10 mouse cellular contexts compared by ENCODE assay signal in the genomic region with DNA sequence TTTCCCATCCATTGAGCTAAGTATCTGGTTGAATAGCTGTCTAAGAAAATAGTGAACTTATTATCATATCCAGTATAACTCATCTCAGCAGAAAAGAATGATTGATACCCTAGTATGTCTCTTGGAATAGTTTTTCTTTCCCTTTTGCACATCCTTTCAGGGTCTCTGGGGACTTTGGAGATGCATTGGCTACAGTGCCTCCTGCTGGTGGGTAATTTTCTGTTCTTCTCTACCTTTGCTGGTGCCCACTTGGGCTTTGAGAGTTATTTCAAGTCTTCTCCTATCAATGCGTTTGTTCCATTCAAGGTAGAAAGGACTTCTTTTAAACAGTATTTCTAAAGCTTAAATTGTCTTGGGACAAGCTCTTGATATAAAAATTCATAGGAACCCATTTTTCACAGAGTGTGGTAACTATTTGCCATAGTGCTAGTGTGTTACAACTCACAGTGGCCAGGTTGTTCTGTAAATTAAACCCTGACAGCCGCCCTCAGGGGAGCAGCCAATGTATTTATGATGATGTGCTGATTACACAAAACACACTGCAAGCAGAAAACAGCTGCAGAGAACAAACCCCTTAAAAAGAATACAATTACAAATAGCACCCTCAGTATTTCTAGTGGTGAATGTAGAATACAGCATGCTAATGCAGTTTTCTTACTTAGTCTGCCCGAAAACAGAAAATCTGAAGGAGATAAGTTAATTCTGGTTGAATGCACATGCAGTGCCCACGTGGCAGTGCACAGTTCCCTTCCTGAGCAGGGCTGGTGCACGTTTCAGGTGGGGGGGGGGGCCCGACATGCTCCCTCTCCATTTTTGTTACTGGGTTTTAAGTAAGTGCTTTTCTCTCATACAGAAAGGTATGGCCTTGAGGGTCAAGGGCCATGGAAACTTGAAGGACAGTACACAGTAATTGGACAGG.
A peak's percentile ranks its signal among the peaks of the same experiment; 100 is the strongest.
DNase-seq lines count a peak whose midpoint lies in the region; ATAC-seq and TF ChIP-seq lines count a peak whose summit lies in the region.
"Had no signal": no experiment of that assay in that cellular context is flagged by ENCODE, and none has a peak within 500 bp of the region (broad histone marks: within the 10 kb centered on the region; RNA-seq: fewer than 3 reads in every experiment).

No protein-coding gene starts in this region.

- TF ChIP-seq CTCF in midbrain, postnatal 0 days (IDR thresholded peaks at IDR 0.05): peak; percentile 50

- no peaks in the 10 kb centered on the region for H3K36me3 ChIP-seq in hindbrain, embryonic 11.5 days (ENCODE audit: control insufficient read depth, insufficient read depth, low read length)
- no peaks in the 10 kb centered on the region for H3K36me3 ChIP-seq in hindbrain, embryonic 16.5 days (ENCODE audit: control insufficient read depth, insufficient read depth, low read length)
- no peaks in the 10 kb centered on the region for H3K36me3 ChIP-seq in midbrain, postnatal 0 days (ENCODE audit: insufficient read depth, low read length)
- no peaks in the 10 kb centered on the region for H3K36me3 ChIP-seq in midbrain, embryonic 14.5 days (ENCODE audit: control insufficient read depth, insufficient read depth, low read length)

- H3K9me3 ChIP-seq in hindbrain, embryonic 11.5 days (ENCODE audit: control insufficient read depth, low read length): no peaks in the 10 kb centered on the region
- no peaks in the 10 kb centered on the region for H3K9me3 ChIP-seq in hindbrain, embryonic 16.5 days (ENCODE audit: control insufficient read depth, low read length)
- no peaks in the 10 kb centered on the region for H3K9me3 ChIP-seq in midbrain, postnatal 0 days (ENCODE audit: low read length)
- no peaks in the 10 kb centered on the region for H3K9me3 ChIP-seq in midbrain, embryonic 14.5 days (ENCODE audit: control insufficient read depth, low read length)
- H3K9me3 ChIP-seq: embryonic facial prominence, embryonic 13.5 days had no signal

- no peak overlapping the region for H3K4me3 ChIP-seq in hindbrain, embryonic 11.5 days (ENCODE audit: low read depth, low read length)
- H3K4me3 ChIP-seq in hindbrain, embryonic 16.5 days (ENCODE audit: low read length): no peak overlapping the region
- no peak overlapping the region for H3K4me3 ChIP-seq in midbrain, postnatal 0 days (ENCODE audit: low read depth, low read length)
- no peak overlapping the region for H3K4me3 ChIP-seq in midbrain, embryonic 14.5 days (replicated peaks; ENCODE audit: low read depth, low read length)
- H3K4me3 ChIP-seq: embryonic facial prominence, embryonic 13.5 days had no signal

- WGBS in hindbrain, embryonic 11.5 days: 68% methylated on average over 6 of the region's 6 CpGs
- WGBS in hindbrain, embryonic 16.5 days: 57% methylated on average over 6 of the region's 6 CpGs
- WGBS in midbrain, postnatal 0 days: 63% methylated on average over 6 of the region's 6 CpGs
- 66% methylated on average over 6 of the region's 6 CpGs for WGBS in midbrain, embryonic 14.5 days

- peak; percentile 44 for DNase-seq in hindbrain, embryonic 11.5 days (ENCODE audit: low spot score)
- DNase-seq in midbrain, postnatal 0 days (ENCODE audit: low spot score): no peak
- DNase-seq in midbrain, embryonic 14.5 days: no peak
- DNase-seq in ZHBTc4 (ENCODE audit: low read depth, low spot score): peak; percentile 36
- peak; percentile 32 for DNase-seq in thymus, postnatal 14 days
- no peak for DNase-seq in frontal cortex, postnatal 10 days (ENCODE audit: low spot score in 2 of 2)

- no peak overlapping the region for H3K27ac ChIP-seq in hindbrain, embryonic 11.5 days (ENCODE audit: low read depth, low read length)
- no peak overlapping the region for H3K27ac ChIP-seq in hindbrain, embryonic 16.5 days (ENCODE audit: low read depth, low read length)
- H3K27ac ChIP-seq in midbrain, postnatal 0 days (ENCODE audit: low read depth, low read length): no peak overlapping the region
- H3K27ac ChIP-seq in midbrain, embryonic 14.5 days (replicated peaks; ENCODE audit: low read depth, low read length): no peak overlapping the region
- H3K27ac ChIP-seq: embryonic facial prominence, embryonic 13.5 days had no signal

- no peaks in the 10 kb centered on the region for H3K27me3 ChIP-seq in hindbrain, embryonic 11.5 days (ENCODE audit: control insufficient read depth, insufficient read depth, low read length)
- no peaks in the 10 kb centered on the region for H3K27me3 ChIP-seq in hindbrain, embryonic 16.5 days (replicated peaks; ENCODE audit: control insufficient read depth, insufficient read depth, low read length)
- no peaks in the 10 kb centered on the region for H3K27me3 ChIP-seq in midbrain, postnatal 0 days (ENCODE audit: insufficient read depth, low read length)
- no peaks in the 10 kb centered on the region for H3K27me3 ChIP-seq in midbrain, embryonic 14.5 days (ENCODE audit: control insufficient read depth, insufficient read depth, low read length)
- H3K27me3 ChIP-seq: embryonic facial prominence, embryonic 13.5 days had no signal

- no peaks in the 10 kb centered on the region for H3K4me1 ChIP-seq in hindbrain, embryonic 11.5 days (replicated peaks; ENCODE audit: control insufficient read depth, insufficient read depth, low read length)
- peaks cover 12% of the 10 kb centered on the region for H3K4me1 ChIP-seq in hindbrain, embryonic 16.5 days (ENCODE audit: control insufficient read depth, insufficient read depth, low read depth, low read length)
- no peaks in the 10 kb centered on the region for H3K4me1 ChIP-seq in midbrain, postnatal 0 days (ENCODE audit: insufficient read depth, low read length)
- peaks cover 18% of the 10 kb centered on the region for H3K4me1 ChIP-seq in midbrain, embryonic 14.5 days (ENCODE audit: control insufficient read depth, insufficient read depth, low read length)

- no peak for ATAC-seq in hindbrain, embryonic 11.5 days (ENCODE audit: low FRiP score)
- no peak for ATAC-seq in hindbrain, embryonic 16.5 days
- ATAC-seq in midbrain, postnatal 0 days (ENCODE audit: low FRiP score): no peak
- ATAC-seq in midbrain, embryonic 14.5 days (ENCODE audit: low FRiP score, low TSS enrichment): no peak
- ATAC-seq in megakaryocyte-erythroid progenitor cell, adult 5-6 weeks (replicated peaks; ENCODE audit: low FRiP score, low TSS enrichment, poor library complexity, severe bottlenecking): no peak
- ATAC-seq: forebrain, embryonic 16.5 days had no signal

- H3K9ac ChIP-seq in hindbrain, embryonic 11.5 days (ENCODE audit: low read depth, low read length): no peak overlapping the region
- no peak overlapping the region for H3K9ac ChIP-seq in hindbrain, embryonic 16.5 days (ENCODE audit: low read depth, low read length)
- no peak overlapping the region for H3K9ac ChIP-seq in midbrain, postnatal 0 days (replicated peaks; ENCODE audit: low read length, poor library complexity, severe bottlenecking)
- H3K9ac ChIP-seq in midbrain, embryonic 14.5 days (replicated peaks; ENCODE audit: low read length): no peak overlapping the region
- H3K9ac ChIP-seq: embryonic facial prominence, embryonic 13.5 days had no signal

- no peak overlapping the region for H3K4me2 ChIP-seq in hindbrain, embryonic 11.5 days (replicated peaks; ENCODE audit: low read depth, low read length)
- H3K4me2 ChIP-seq in hindbrain, embryonic 16.5 days (ENCODE audit: low read length): no peak overlapping the region
- no peak overlapping the region for H3K4me2 ChIP-seq in midbrain, postnatal 0 days (ENCODE audit: low read depth, low read length, poor library complexity, severe bottlenecking)
- H3K4me2 ChIP-seq in midbrain, embryonic 14.5 days (ENCODE audit: low read length): no peak overlapping the region
- H3K4me2 ChIP-seq: embryonic facial prominence, embryonic 13.5 days had no signal

Comparison
In these comparisons a context has a peak if more than half of its experiments do, and no peak if none do; other contexts are left out.
1. DNase-seq: peak in hindbrain, embryonic 11.5 days (single experiment), ZHBTc4 (single experiment) and thymus, postnatal 14 days (single experiment); none in midbrain, postnatal 0 days (single experiment), midbrain, embryonic 14.5 days (single experiment) and frontal cortex, postnatal 10 days (0 of 2).